Mouse (Mus musculus) heart, embryonic 14.5 days (tissue): ENCODE data around the gene Nol12. TPM values are rescaled to one million over a fixed set of nuclear protein-coding genes. Genes with fewer than 3 reads are reported as not detected.

ENCODE experiments used
- ATAC-seq: fragments of 200-750 bp; cut with Nextera tagmentation; 2 replicates; pipeline ENCODE4 v1.8.0; 2017; ENCODE audit warnings: low read depth, moderate TSS enrichment; ENCODE audit not compliant: insufficient number of reproducible peaks, insufficient read depth, low FRiP score
- H3K27ac ChIP-seq, 2 experiments: fragments of 200-500 bp in 1 of 2; fragments of 300-500 bp in 1 of 2; sonication (generic) in 1 of 2; replicated peaks in 1 of 2; 2 replicates each; pipeline ENCODE4 v1.5.1; 2012 to 2014; ENCODE audit warnings: low read depth in 2 of 2, low read length in 2 of 2, control low read depth in 1 of 2, mild to moderate bottlenecking in 1 of 2, mixed read lengths in 1 of 2; ENCODE audit not compliant: control insufficient read depth in 1 of 2, insufficient read depth in 1 of 2
- H3K27me3 ChIP-seq: fragments of 300-500 bp; sonication (generic); 2 replicates; pipeline ENCODE4 v1.6.1; 2014; ENCODE audit warnings: mild to moderate bottlenecking, low read length, control low read depth; ENCODE audit not compliant: control insufficient read depth, insufficient read depth
- H3K36me3 ChIP-seq: fragments of 300-500 bp; sonication (generic); 2 replicates; pipeline ENCODE4 v1.6.1; 2014; ENCODE audit warnings: mild to moderate bottlenecking, control low read depth, low read length, mixed read lengths; ENCODE audit not compliant: control insufficient read depth, insufficient read depth
- H3K4me1 ChIP-seq, 2 experiments: fragments of 200-500 bp in 1 of 2; fragments of 300-500 bp in 1 of 2; sonication (generic) in 1 of 2; 2 replicates each; pipeline ENCODE4 v1.6.1; 2012 to 2014; ENCODE audit warnings: low read length in 2 of 2, control low read depth in 1 of 2, mixed read lengths in 1 of 2; ENCODE audit not compliant: control insufficient read depth in 2 of 2, insufficient read depth in 2 of 2
- H3K4me2 ChIP-seq: fragments of 300-500 bp; sonication (generic); 2 replicates; pipeline ENCODE4 v1.6.1; 2014; ENCODE audit warnings: mild to moderate bottlenecking, low read length
- H3K4me3 ChIP-seq, 2 experiments: fragments of 200-500 bp in 1 of 2; fragments of 300-500 bp in 1 of 2; sonication (generic) in 1 of 2; 2 replicates each; pipeline ENCODE4 v1.5.1; 2012 to 2014; ENCODE audit warnings: low read length in 2 of 2, mild to moderate bottlenecking in 2 of 2, control low read depth in 1 of 2, low read depth in 1 of 2, moderate library complexity in 1 of 2; ENCODE audit not compliant: control insufficient read depth in 1 of 2, insufficient read depth in 1 of 2
- H3K9ac ChIP-seq: fragments of 300-500 bp; sonication (generic); 2 replicates; pipeline ENCODE4 v1.6.1; 2014; ENCODE audit warnings: mild to moderate bottlenecking, low read length
- H3K9me3 ChIP-seq: fragments of 300-500 bp; sonication (generic); 2 replicates; pipeline ENCODE4 v1.6.1; 2016; ENCODE audit warnings: low read length, control low read depth; ENCODE audit not compliant: control insufficient read depth
- WGBS: fragments of 180-500 bp; shearing (Covaris S2); extraction: QIAGEN DNeasy Blood & Tissue Kit; methylation state at CpG from one replicate; pipeline ENCODE4 v1.1.7; 2014; 5-methylcytosine and 5-hydroxymethylcytosine counted together
- polyA plus RNA-seq: library from polyadenylated mRNA; unstranded; fragments of >200 nt; fragmentation: Nextera tagmentation; extraction: Ambion mirVana; gene quantifications from 2 replicates; pipeline ENCODE4 v1.2.1, GENCODE M21; 2014

Gene Nol12
- polyA plus RNA-seq, 1 experiment from 2014 or later = 30.5 TPM

DNA sequence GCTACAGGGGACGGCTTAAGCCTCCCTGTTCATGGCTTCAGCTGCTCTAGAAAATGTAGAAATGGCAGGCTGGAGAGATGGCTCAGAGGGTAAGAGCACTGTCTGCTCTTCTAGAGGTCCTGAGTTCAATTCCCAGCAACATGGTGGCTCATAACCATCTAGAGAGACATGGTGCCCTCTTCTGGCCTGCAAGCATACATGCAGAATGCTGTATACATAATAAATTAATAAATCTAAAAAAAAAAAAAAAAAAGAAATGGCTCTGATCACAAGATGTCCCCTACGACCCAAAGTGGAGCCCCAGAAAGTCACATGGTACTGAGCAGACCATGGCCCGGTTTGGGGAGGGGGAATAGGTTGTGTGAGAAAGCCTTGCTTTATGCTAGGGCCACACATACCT, 20.9 kb downstream of the Nol12 start:
- Histone ChIP-seq H3K9me3 (no peaks in the 10 kb centered on the region), H3K4me1 (no peaks in the 10 kb centered on the region), H3K27ac (no peak overlapping the region), H3K36me3 (no peaks in the 10 kb centered on the region), H3K9ac (no peak overlapping the region), H3K27me3 (no peaks in the 10 kb centered on the region), H3K4me3 (no peak overlapping the region), H3K4me2 (no peak overlapping the region)
- 66% methylated on average over 3 of the region's 3 CpGs for WGBS
- ATAC-seq = no peak

DNA sequence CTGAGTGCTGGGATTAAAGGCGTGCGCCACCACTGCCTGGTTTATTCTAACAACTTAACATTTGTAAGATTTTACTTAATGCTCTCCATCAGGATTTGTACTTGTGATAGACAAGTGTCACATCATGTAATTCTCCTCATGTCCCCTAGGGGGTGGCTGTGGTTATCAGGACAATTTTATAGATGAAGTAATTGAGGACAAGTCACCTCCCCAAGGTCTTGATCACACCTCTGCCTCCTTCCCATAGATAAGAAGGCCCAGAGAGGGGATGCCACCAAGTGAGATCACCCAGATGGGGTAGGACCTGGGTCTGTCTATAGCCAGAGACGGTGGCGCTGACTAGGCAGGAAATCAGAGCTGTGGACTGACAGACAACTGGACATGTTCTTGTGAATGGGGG, 21.6 kb downstream of the Nol12 start:
- WGBS = 59% methylated on average over 4 of the region's 4 CpGs
- ATAC-seq = no peak
- H3K9ac ChIP-seq = no peak overlapping the region

DNA sequence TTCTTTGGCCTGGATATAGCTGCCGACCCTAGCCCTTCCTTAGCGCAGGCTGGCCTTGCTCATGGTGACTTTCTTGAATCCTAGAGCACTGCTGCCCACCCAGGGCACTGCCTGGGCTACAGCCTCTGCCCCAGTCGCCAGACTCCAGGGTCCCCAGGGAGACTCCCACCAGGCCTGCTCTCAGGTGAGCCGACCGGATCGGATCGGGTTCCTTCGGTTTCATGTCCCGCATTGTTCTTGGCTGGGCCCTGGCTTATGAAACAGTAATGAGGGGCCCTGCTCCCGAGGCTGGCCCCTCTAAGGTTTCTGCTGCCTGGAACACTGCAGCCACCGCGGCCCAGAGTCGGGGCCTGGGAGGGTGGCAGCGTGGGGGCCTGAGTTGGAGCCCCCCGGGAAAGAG, 22.3 kb downstream of the Nol12 start:
- no peak overlapping the region for H3K27ac ChIP-seq
- WGBS = 52% methylated on average over 15 of the region's 15 CpGs
- H3K9ac ChIP-seq = no peak overlapping the region
- ATAC-seq = no peak
- H3K4me3 ChIP-seq = no peak overlapping the region
- H3K36me3 ChIP-seq = no peaks in the 10 kb centered on the region
- H3K4me1 ChIP-seq = no peaks in the 10 kb centered on the region
- H3K4me2 ChIP-seq = no peak overlapping the region
- no peaks in the 10 kb centered on the region for H3K9me3 ChIP-seq
- no peaks in the 10 kb centered on the region for H3K27me3 ChIP-seq

More for the DNA sequence above, 21.6 kb downstream of the Nol12 start:
- Histone ChIP-seq H3K27ac (no peak overlapping the region), H3K4me1 (no peaks in the 10 kb centered on the region), H3K27me3 (no peaks in the 10 kb centered on the region), H3K36me3 (no peaks in the 10 kb centered on the region), H3K4me3 (no peak overlapping the region), H3K4me2 (no peak overlapping the region), H3K9me3 (no peaks in the 10 kb centered on the region)

DNA sequence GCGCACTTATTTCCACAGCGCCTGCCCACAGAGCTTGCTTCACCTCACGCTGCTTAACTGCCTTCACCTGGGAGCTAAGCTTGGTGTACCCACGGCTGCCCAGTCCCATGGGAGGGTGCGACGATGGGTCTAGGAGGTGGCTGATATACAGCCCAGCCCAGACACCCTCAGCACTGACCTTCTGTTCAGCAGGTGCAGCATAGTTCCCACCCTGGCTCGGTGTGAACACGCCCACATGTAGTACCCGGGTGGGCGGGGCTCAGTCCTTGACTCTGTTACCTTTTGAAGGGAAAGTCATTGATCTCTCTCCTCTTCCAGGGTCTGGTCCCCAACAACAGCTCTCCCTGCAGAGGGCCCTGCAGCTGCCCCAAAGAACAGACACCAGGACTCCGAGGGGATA, 24.8 kb downstream of the Nol12 start:
- no peaks in the 10 kb centered on the region for H3K27me3 ChIP-seq
- WGBS = 87% methylated on average over 11 of the region's 11 CpGs
- no peak overlapping the region for H3K4me2 ChIP-seq
- no peak overlapping the region for H3K4me3 ChIP-seq
- no peak overlapping the region for H3K9ac ChIP-seq
- no peaks in the 10 kb centered on the region for H3K9me3 ChIP-seq
- H3K27ac ChIP-seq = no peak overlapping the region
- ATAC-seq = no peak
- H3K36me3 ChIP-seq = no peaks in the 10 kb centered on the region
- H3K4me1 ChIP-seq = peaks cover 0 to 2% of the 10 kb centered on the region in 2 experiments; a peak in 1 of 4 replicates

DNA sequence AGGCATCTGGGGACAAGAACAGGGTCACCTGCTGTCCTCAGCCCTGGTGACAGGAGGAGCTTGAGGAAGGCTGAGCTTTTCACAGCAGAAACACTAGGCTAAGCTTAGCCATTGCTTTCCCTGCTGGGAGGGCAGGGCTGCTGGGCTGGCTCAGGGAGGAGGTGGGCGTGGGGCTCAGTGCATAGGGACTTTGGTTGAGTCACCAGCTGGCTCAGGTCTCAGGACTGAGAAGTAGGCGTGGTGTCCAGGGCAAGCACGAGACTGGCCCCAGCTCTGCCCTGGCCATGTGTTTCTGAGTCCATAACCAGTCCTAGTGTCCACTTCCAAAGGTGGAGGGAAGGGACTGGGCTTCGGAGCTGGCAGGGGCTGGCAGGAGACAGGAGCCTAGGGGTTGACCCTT, 25.4 kb downstream of the Nol12 start:
- Histone ChIP-seq H3K27ac (no peak overlapping the region), H3K4me3 (no peak overlapping the region), H3K27me3 (no peaks in the 10 kb centered on the region), H3K4me1 (peaks cover 0 to 2% of the 10 kb centered on the region in 2 experiments; a peak in 1 of 4 replicates), H3K9ac (no peak overlapping the region), H3K9me3 (no peaks in the 10 kb centered on the region), H3K36me3 (no peaks in the 10 kb centered on the region), H3K4me2 (no peak overlapping the region)
- ATAC-seq = no peak
- 66% methylated on average over 4 of the region's 4 CpGs for WGBS

DNA sequence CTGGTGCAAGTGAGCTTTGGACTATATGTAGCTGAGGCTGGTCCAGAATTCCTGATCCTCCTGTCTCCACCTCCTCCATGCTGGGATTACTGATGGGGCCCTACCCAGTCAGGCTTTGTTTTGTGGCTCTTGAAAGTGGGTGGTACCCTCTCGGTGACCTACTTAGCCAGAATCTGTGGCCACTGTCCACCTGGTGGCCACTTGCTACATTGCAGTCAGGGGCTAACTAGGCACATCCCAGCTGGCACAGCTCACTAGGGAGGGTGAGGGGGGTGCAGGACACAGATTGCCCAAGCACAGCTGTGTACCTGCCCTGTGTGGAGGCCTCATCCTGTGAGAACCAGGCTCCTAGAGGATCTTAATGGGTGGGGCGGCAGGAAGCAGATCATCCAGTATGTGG, 28.2 kb downstream of the Nol12 start:
- Histone ChIP-seq H3K4me2 (no peak overlapping the region), H3K4me1 (peaks cover 0 to 2% of the 10 kb centered on the region in 2 experiments; a peak in 1 of 4 replicates), H3K36me3 (no peaks in the 10 kb centered on the region), H3K9me3 (no peaks in the 10 kb centered on the region), H3K9ac (no peak overlapping the region), H3K27ac (no peak overlapping the region), H3K27me3 (no peaks in the 10 kb centered on the region), H3K4me3 (no peak overlapping the region)
- no peak for ATAC-seq
- 24% methylated on average over 2 of the region's 2 CpGs for WGBS

DNA sequence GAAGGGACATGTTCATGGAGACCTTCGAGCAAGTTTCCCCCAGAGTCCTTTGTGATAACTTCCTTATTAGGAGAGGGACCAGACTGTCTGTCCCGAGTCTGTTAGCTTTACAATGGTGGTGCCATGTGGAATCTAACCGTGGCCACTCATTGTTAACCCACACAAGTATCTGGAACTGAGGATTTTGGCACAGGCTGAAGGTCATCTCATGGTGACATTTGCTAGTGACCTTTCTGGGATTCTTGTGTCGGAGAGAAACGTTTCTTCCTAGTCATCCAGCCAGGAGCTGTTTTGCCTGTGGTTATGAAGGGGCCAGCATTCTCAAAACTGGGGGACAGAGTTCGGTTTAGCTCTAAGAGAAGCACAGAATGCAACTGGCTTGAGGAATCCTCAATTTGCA, 36.9 kb downstream of the Nol12 start:
- ATAC-seq = no peak
- no peak overlapping the region for H3K27ac ChIP-seq

DNA sequence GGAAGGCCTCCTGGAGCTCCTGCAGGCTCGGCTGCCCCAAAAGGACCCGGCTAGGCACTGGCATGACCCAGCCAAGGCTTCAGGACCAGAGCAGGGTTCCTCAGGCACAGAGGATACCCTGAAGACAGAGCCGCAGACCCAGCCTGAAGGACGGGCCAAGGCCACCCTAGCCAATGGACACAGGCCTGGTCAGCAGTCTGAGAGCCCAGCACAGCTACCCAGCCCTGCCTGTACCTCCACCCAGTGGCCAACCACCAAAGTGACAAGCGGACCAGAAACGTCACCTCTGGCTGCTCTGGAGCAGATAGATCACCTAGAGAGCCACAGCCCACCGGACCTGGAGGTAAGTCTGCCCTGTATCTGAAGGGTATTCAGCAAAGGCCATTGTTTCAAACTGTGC, 39.2 kb downstream of the Nol12 start:
- Histone ChIP-seq H3K36me3 (no peaks in the 10 kb centered on the region), H3K4me3 (no peak overlapping the region), H3K9ac (no peak overlapping the region), H3K27me3 (no peaks in the 10 kb centered on the region), H3K9me3 (no peaks in the 10 kb centered on the region), H3K27ac (no peak overlapping the region), H3K4me2 (no peak overlapping the region), H3K4me1 (peaks cover 7 to 8% of the 10 kb centered on the region in 2 experiments)
- 65% methylated on average over 7 of the region's 7 CpGs for WGBS
- peak; percentile 8; the same call in 1 of the 2 replicates for ATAC-seq

More for the DNA sequence above, 36.9 kb downstream of the Nol12 start:
- no peak overlapping the region for H3K9ac ChIP-seq
- 61% methylated on average over 6 of the region's 6 CpGs for WGBS
- H3K4me3 ChIP-seq = no peak overlapping the region
- no peak overlapping the region for H3K4me2 ChIP-seq
- H3K4me1 ChIP-seq = no peaks in the 10 kb centered on the region
- H3K36me3 ChIP-seq = no peaks in the 10 kb centered on the region
- no peaks in the 10 kb centered on the region for H3K9me3 ChIP-seq
- H3K27me3 ChIP-seq = no peaks in the 10 kb centered on the region
